Mouse (Mus musculus) cerebellum, adult 2 months (tissue): ENCODE measurements around the gene Me3. TPM values are rescaled to one million over a fixed set of nuclear protein-coding genes. Genes with fewer than 3 reads are reported as not detected.

ENCODE experiments used
- DNase-seq, 2 experiments: peaks; one replicate each; pipeline ENCODE4 v3.0.0; 2021
- H3K27ac ChIP-seq: fragments of 200-500 bp; 2 replicates; pipeline ENCODE4 v1.5.1; 2012; ENCODE audit warnings: low read length, control low read depth, inconsistent platforms; ENCODE audit not compliant: insufficient read depth
- H3K27me3 ChIP-seq: fragments of 200-500 bp; 2 replicates; pipeline ENCODE4 v1.6.1; 2012; ENCODE audit warnings: inconsistent platforms, mild to moderate bottlenecking, low read length, moderate library complexity; ENCODE audit not compliant: control insufficient read depth, insufficient read depth
- H3K4me1 ChIP-seq: fragments of 200-500 bp; 2 replicates; pipeline ENCODE4 v1.6.1; 2011; ENCODE audit warnings: low read length; ENCODE audit not compliant: control insufficient read depth, insufficient read depth
- H3K4me3 ChIP-seq: fragments of 200-500 bp; replicated peaks from 2 replicates; pipeline ENCODE3; 2011; ENCODE audit warnings: mild to moderate bottlenecking, low read depth, low read length, control low read depth; ENCODE audit not compliant: insufficient read depth
- CTCF ChIP-seq: fragments of 200-500 bp; IDR thresholded peaks from 2 replicates; pipeline ENCODE4 v1.5.1; 2011; ENCODE audit warnings: low read depth, mild to moderate bottlenecking, control low read depth, low read length, moderate library complexity, borderline replicate concordance; ENCODE audit not compliant: insufficient read depth
- POLR2A ChIP-seq: fragments of 200-500 bp; IDR thresholded peaks from 2 replicates; pipeline ENCODE4 v1.6.1; 2011; ENCODE audit warnings: low read length, control low read depth, borderline replicate concordance; ENCODE audit not compliant: insufficient read depth
- WGBS: fragments of 180-500 bp; shearing (Covaris S2); methylation state at CpG from one replicate; pipeline ENCODE4 v1.1.7; 2018; 5-methylcytosine and 5-hydroxymethylcytosine counted together
- polyA plus RNA-seq: library from polyadenylated mRNA; depleted of rRNA; stranded (reverse); fragments of >200 nt; gene quantifications from 2 replicates; pipeline ENCODE4 v1.2.3, GENCODE M21; 2012

Me3 gene
- polyA plus RNA-seq, 1 experiment: 58.3 TPM

GRCm38 (mm10) chr7:89616235-89616634 is 16.0 kb upstream of the Me3 start:
- Histone ChIP-seq H3K4me1 (no peaks in the 10 kb centered on the region), H3K4me3 (no peak overlapping the region), H3K27me3 (no peaks in the 10 kb centered on the region), H3K27ac (no peak overlapping the region)
- DNase-seq: no peak
- TF ChIP-seq POLR2A (no peak), CTCF (no peak)
- WGBS: 94% methylated on average over 6 of the region's 6 CpGs

- Histone ChIP-seq H3K4me3 (no peak overlapping the region), H3K27me3 (no peaks in the 10 kb centered on the region), H3K4me1 (no peaks in the 10 kb centered on the region), H3K27ac (no peak overlapping the region)
- WGBS: 95% methylated on average over 4 of the region's 4 CpGs
- DNase-seq: no peak
- no peak for TF ChIP-seq POLR2A
- no peak for TF ChIP-seq CTCF
Observed at GRCm38 (mm10) chr7:89623331-89623730, 8.9 kb upstream of the Me3 start.

GRCm38 (mm10) chr7:89627393-89627792 is 4.8 kb upstream of the Me3 start:
- no peaks in the 10 kb centered on the region for H3K27me3 ChIP-seq
- DNase-seq: no peak
- H3K27ac ChIP-seq: no peak overlapping the region
- H3K4me3 ChIP-seq: no peak overlapping the region
- TF ChIP-seq POLR2A: no peak
- no peak for TF ChIP-seq CTCF
- H3K4me1 ChIP-seq: peaks cover 7% of the 10 kb centered on the region; the same call in 1 of the 2 replicates

GRCm38 (mm10) chr7:89628006-89628405 is 4.2 kb upstream of the Me3 start:
- H3K4me3 ChIP-seq: no peak overlapping the region
- H3K27ac ChIP-seq: no peak overlapping the region
- DNase-seq: no peak
- no peak for TF ChIP-seq CTCF
- TF ChIP-seq POLR2A: no peak
- H3K4me1 ChIP-seq: peaks cover 7% of the 10 kb centered on the region; the same call in 1 of the 2 replicates
- WGBS: 21% methylated on average over 2 of the region's 2 CpGs
- H3K27me3 ChIP-seq: no peaks in the 10 kb centered on the region

- DNase-seq: no peak
- 90% methylated on average over 4 of the region's 4 CpGs for WGBS
Observed at GRCm38 (mm10) chr7:89629006-89629405, 3.2 kb upstream of the Me3 start.

GRCm38 (mm10) chr7:89629914-89630313 is 2.3 kb upstream of the Me3 start:
- no peaks in the 10 kb centered on the region for H3K27me3 ChIP-seq
- WGBS: 82% methylated on average over 3 of the region's 3 CpGs
- TF ChIP-seq CTCF: no peak
- no peak for TF ChIP-seq POLR2A
- no peak for DNase-seq
- peaks cover 9% of the 10 kb centered on the region; the same call in 1 of the 2 replicates for H3K4me1 ChIP-seq
- no peak overlapping the region for H3K4me3 ChIP-seq
- no peak overlapping the region for H3K27ac ChIP-seq

More at GRCm38 (mm10) chr7:89629006-89629405, 3.2 kb upstream of the Me3 start:
- no peak overlapping the region for H3K4me3 ChIP-seq
- peaks cover 7% of the 10 kb centered on the region; the same call in 1 of the 2 replicates for H3K4me1 ChIP-seq
- no peak overlapping the region for H3K27ac ChIP-seq
- TF ChIP-seq CTCF: no peak
- H3K27me3 ChIP-seq: no peaks in the 10 kb centered on the region

- WGBS: 8% methylated on average over 3 of the region's 3 CpGs
- no peak overlapping the region for H3K4me3 ChIP-seq
- H3K27me3 ChIP-seq: no peaks in the 10 kb centered on the region
- DNase-seq: peak; percentile 46 to 64
- TF ChIP-seq CTCF: no peak
- peak overlapping the region; percentile 74 for H3K27ac ChIP-seq
- peaks cover 9% of the 10 kb centered on the region; the same call in 1 of the 2 replicates for H3K4me1 ChIP-seq
Observed at GRCm38 (mm10) chr7:89630796-89631195, 1.4 kb upstream of the Me3 start.

- TF ChIP-seq CTCF (no peak), POLR2A (no peak)
- DNase-seq: no peak
- 93% methylated on average over 6 of the region's 6 CpGs for WGBS
- Histone ChIP-seq H3K4me1 (no peaks in the 10 kb centered on the region), H3K4me3 (no peak overlapping the region), H3K27me3 (no peaks in the 10 kb centered on the region), H3K27ac (no peak overlapping the region)
Observed at GRCm38 (mm10) chr7:89640533-89640932, 8.3 kb downstream of the Me3 start.
